Mouse (Mus musculus): ENCODE measurements around the gene Cd160.

Cd160 gene

GRCm38 (mm10) chr3:96828984-96829383, at the start of gene Cd160, which contains the start of gene Pdzk1:
TSS of gene Cd160 (minus strand) at chr3:96829351.
TSS of gene Pdzk1 (plus strand) at chr3:96829284.
- DNase-seq: no peak

GRCm38 (mm10) chr3:96874808-96875571, 45.8 kb upstream of the Cd160 start:
- no peak for DNase-seq

- DNase-seq: no peak
Observed at GRCm38 (mm10) chr3:96872501-96872900, 43.4 kb upstream of the Cd160 start.

GRCm38 (mm10) chr3:96871070-96871469, 41.9 kb upstream of the Cd160 start:
- no peak for DNase-seq

- no peak for DNase-seq
Observed at GRCm38 (mm10) chr3:96870270-96870669, 41.1 kb upstream of the Cd160 start.

- no peak for DNase-seq
Observed at GRCm38 (mm10) chr3:96869091-96869490, 39.9 kb upstream of the Cd160 start.

GRCm38 (mm10) chr3:96868566-96868965, 39.4 kb upstream of the Cd160 start:
- DNase-seq: no peak

- no peak for DNase-seq
Observed at GRCm38 (mm10) chr3:96867863-96868262, 38.7 kb upstream of the Cd160 start.

- no peak for DNase-seq
Observed at GRCm38 (mm10) chr3:96860498-96860897, 31.3 kb upstream of the Cd160 start.

GRCm38 (mm10) chr3:96855833-96856232, 26.7 kb upstream of the Cd160 start:
- DNase-seq: no peak

- no peak for DNase-seq
Observed at GRCm38 (mm10) chr3:96854376-96854775, 25.2 kb upstream of the Cd160 start.

GRCm38 (mm10) chr3:96852561-96852960, 23.4 kb upstream of the Cd160 start:
- DNase-seq: no peak

- DNase-seq: no peak
Observed at GRCm38 (mm10) chr3:96849168-96849727, 20.1 kb upstream of the Cd160 start.

- no peak for DNase-seq
Observed at GRCm38 (mm10) chr3:96848470-96848869, 19.3 kb upstream of the Cd160 start.

- DNase-seq: no peak
Observed at GRCm38 (mm10) chr3:96847661-96848060, 18.5 kb upstream of the Cd160 start.

GRCm38 (mm10) chr3:96846985-96847384, 17.8 kb upstream of the Cd160 start:
- no peak for DNase-seq

- DNase-seq: no peak
Observed at GRCm38 (mm10) chr3:96845806-96846205, 16.7 kb upstream of the Cd160 start.

- no peak for DNase-seq
Observed at GRCm38 (mm10) chr3:96845191-96845590, 16.0 kb upstream of the Cd160 start.

- no peak for DNase-seq
Observed at GRCm38 (mm10) chr3:96838996-96839645, 10.0 kb upstream of the Cd160 start.

- no peak for DNase-seq
Observed at GRCm38 (mm10) chr3:96836414-96836813, 7.3 kb upstream of the Cd160 start.

GRCm38 (mm10) chr3:96834587-96835348, 5.6 kb upstream of the Cd160 start:
- DNase-seq: no peak

- DNase-seq: no peak
Observed at GRCm38 (mm10) chr3:96832930-96833329, 3.8 kb upstream of the Cd160 start.

GRCm38 (mm10) chr3:96829856-96830255, 705 bp upstream of the Cd160 start:
- no peak for DNase-seq

All from cerebellum, postnatal 36 days (tissue).